Mouse (Mus musculus) kidney, embryonic 16.5 days (tissue): ENCODE measurements around the gene Cttnbp2nl. TPM values are rescaled to one million over a fixed set of nuclear protein-coding genes. Genes with fewer than 3 reads are reported as not detected.

Experiments used
- ATAC-seq: fragments of 200-750 bp; cut with Nextera tagmentation; 2 replicates; pipeline ENCODE4 v1.8.0; 2017; ENCODE audit warnings: moderate TSS enrichment; ENCODE audit not compliant: low FRiP score, low TSS enrichment
- H3K27ac ChIP-seq: fragments of 300-500 bp; sonication (generic); 2 replicates; pipeline ENCODE4 v1.5.1; 2014; ENCODE audit warnings: low read length
- H3K27me3 ChIP-seq: fragments of 300-500 bp; sonication (generic); 2 replicates; pipeline ENCODE4 v1.6.1; 2014; ENCODE audit warnings: low read length, control low read depth, mixed read lengths; ENCODE audit not compliant: insufficient read depth
- H3K36me3 ChIP-seq: fragments of 300-500 bp; sonication (generic); 2 replicates; pipeline ENCODE4 v1.6.1; 2014; ENCODE audit warnings: low read length, control low read depth, mixed read lengths; ENCODE audit not compliant: insufficient read depth
- H3K4me1 ChIP-seq: fragments of 300-500 bp; sonication (generic); 2 replicates; pipeline ENCODE4 v1.6.1; 2014; ENCODE audit warnings: low read length, control low read depth, mixed read lengths; ENCODE audit not compliant: insufficient read depth
- H3K4me2 ChIP-seq: fragments of 300-500 bp; sonication (generic); replicated peaks from 2 replicates; pipeline ENCODE4 v1.6.1; 2014; ENCODE audit warnings: low read depth, low read length
- H3K4me3 ChIP-seq: fragments of 300-500 bp; sonication (generic); 2 replicates; pipeline ENCODE4 v1.5.1; 2014; ENCODE audit warnings: mild to moderate bottlenecking, low read length
- H3K9ac ChIP-seq: fragments of 300-500 bp; sonication (generic); replicated peaks from 2 replicates; pipeline ENCODE4 v1.6.1; 2014; ENCODE audit warnings: low read length
- H3K9me3 ChIP-seq: fragments of 300-500 bp; sonication (generic); 2 replicates; pipeline ENCODE4 v1.6.1; 2016; ENCODE audit warnings: low read length, control low read depth
- WGBS: fragments of 180-500 bp; shearing (Covaris S2); extraction: QIAGEN DNeasy Blood & Tissue Kit; methylation state at CpG from one replicate; pipeline ENCODE4 v1.1.7; 2014; 5-methylcytosine and 5-hydroxymethylcytosine counted together
- polyA plus RNA-seq: library from polyadenylated mRNA; unstranded; fragments of >200 nt; fragmentation: Nextera tagmentation; extraction: Ambion mirVana; gene quantifications from 2 replicates; pipeline ENCODE4 v1.2.1, GENCODE M21; 2015

The Cttnbp2nl gene
- polyA plus RNA-seq, 1 experiment from 2014 or later, result 28.6 TPM

DNA sequence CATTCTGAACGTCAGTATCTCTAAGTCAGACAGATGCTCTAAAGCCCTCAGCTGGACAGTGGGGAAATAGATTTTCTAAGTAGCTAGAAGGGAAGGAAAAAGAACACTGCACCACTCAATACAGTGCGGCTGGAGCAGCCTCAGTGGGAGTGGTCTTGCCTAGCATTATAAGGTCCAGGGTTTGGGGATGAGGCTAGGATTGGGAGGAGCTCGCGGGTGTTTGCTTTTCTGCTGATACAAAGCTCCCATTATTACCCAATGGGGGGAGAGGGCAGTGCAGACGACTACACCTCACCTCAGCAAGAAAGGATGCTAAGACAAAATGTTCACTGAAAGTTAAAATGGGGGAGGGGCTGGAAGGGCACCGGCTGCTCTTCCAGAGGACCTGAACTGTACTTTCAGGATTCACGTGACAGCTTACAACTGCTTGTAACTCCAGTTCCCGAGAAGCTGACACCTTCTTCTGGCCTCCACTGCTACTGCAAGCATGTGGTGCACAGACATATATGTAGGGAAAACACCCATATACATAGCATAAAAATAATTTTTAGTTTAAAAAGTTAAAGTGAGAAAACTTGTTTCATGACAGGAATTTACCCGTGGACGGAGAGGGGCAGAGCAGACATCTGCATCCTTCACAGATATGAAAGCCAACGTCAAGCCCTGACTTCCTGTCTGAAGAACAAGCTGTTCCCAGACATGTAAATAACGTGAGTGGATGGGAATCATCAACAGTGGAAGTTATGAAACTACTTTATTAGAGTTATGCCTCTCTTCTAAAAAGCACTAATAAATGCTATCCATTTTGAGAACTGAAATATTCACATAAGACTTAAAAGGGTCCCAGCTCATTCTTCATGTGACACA, 32.9 kb downstream of the Cttnbp2nl start:
- Histone ChIP-seq H3K27ac (peak overlapping the region; percentile 7; the same call in 1 of the 2 replicates), H3K4me3 (no peak overlapping the region), H3K27me3 (no peaks in the 10 kb centered on the region), H3K9ac (no peak overlapping the region), H3K9me3 (no peaks in the 10 kb centered on the region), H3K36me3 (no peaks in the 10 kb centered on the region), H3K4me1 (peaks cover 6% of the 10 kb centered on the region; the same call in 1 of the 2 replicates), H3K4me2 (no peak overlapping the region)
- WGBS, result 50% methylated on average over 12 of the region's 12 CpGs
- peak; percentile 32; the same call in 1 of the 2 replicates for ATAC-seq

GRCm38 (mm10) chr3:105018783-105019105, 34.2 kb downstream of the Cttnbp2nl start:
- Histone ChIP-seq H3K27ac (peak overlapping the region; percentile 43), H3K4me3 (no peak overlapping the region), H3K4me1 (peaks cover 6% of the 10 kb centered on the region; the same call in 1 of the 2 replicates), H3K9me3 (no peaks in the 10 kb centered on the region), H3K27me3 (no peaks in the 10 kb centered on the region), H3K9ac (no peak overlapping the region), H3K36me3 (no peaks in the 10 kb centered on the region), H3K4me2 (no peak overlapping the region)
- WGBS, result 82% methylated on average over 6 of the region's 6 CpGs
- no peak for ATAC-seq

DNA sequence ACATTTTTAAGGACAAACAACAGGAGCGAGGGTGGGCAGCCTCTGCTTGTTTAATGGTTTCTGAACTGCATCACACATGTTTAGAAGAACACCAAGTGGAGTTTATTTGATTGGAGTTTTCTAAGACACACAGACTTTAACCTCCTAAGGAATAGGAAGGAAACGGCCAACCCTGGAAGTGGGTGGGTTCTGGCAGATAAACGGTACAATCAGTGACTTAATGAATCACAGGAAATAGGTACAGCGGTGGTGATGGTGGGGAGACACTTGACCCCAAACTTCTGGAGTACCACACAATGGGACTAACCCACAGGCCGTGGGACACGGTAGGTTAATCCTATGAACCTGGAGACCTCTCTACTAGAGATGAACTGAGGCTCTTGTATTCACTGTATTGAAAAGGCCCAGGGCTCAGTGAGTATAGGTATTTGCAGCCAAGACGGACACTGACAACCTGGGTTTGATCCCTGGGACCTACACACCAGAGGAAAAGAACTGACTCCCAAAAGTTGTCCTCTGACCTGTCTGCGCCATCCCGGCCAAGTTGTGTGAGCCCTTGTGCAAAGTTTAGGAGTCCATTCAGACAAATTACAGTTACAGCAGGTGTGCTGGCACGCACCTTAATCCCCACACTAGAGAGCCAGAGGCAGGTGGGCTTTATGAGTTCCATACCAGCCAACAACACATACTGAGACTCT, 34.7 kb downstream of the Cttnbp2nl start:
- peak overlapping the region; percentile 43 for H3K27ac ChIP-seq
- ATAC-seq, result peak; percentile 62; the same call in 1 of the 2 replicates
- H3K9ac ChIP-seq, result no peak overlapping the region
- H3K4me3 ChIP-seq, result no peak overlapping the region
- WGBS, result 77% methylated on average over 10 of the region's 10 CpGs
- no peaks in the 10 kb centered on the region for H3K9me3 ChIP-seq
- H3K36me3 ChIP-seq, result no peaks in the 10 kb centered on the region
- H3K4me1 ChIP-seq, result peaks cover 6% of the 10 kb centered on the region; the same call in 1 of the 2 replicates
- H3K27me3 ChIP-seq, result no peaks in the 10 kb centered on the region
- H3K4me2 ChIP-seq, result no peak overlapping the region

- peaks cover 2% of the 10 kb centered on the region; the same call in 1 of the 2 replicates for H3K4me1 ChIP-seq
- H3K9ac ChIP-seq, result no peak overlapping the region
- H3K4me2 ChIP-seq, result no peak overlapping the region
- peak overlapping the region; percentile 35 for H3K27ac ChIP-seq
- 85% methylated on average over 8 of the region's 8 CpGs for WGBS
- H3K36me3 ChIP-seq, result no peaks in the 10 kb centered on the region
- no peaks in the 10 kb centered on the region for H3K9me3 ChIP-seq
- H3K4me3 ChIP-seq, result no peak overlapping the region
- H3K27me3 ChIP-seq, result no peaks in the 10 kb centered on the region
- ATAC-seq, result no peak
These were observed 35.6 kb downstream of the Cttnbp2nl start for GRCm38 (mm10) chr3:105017314-105017713.

DNA sequence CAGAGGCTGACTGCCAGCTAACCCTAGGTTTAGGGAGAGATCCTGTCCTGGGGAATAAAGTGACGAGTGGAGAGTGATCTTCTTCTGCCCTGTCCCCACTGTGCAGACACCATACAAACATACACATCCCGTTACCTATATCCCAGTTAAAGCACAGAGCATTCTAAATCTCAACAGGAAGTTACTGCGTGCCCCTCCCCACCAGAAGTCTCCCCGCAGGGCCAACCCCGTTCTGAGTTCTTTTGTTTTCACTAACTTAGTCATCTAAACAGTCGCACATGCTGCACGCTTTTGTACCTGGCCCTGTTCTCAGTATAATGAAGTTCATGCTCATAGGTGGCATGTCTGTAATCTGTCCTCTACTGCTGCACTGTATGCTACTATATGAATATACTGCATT, 36.7 kb downstream of the Cttnbp2nl start:
- ATAC-seq, result no peak
- no peaks in the 10 kb centered on the region; the same call in 1 of the 2 replicates for H3K4me1 ChIP-seq
- 75% methylated on average over 7 of the region's 7 CpGs for WGBS

GRCm38 (mm10) chr3:105014908-105015307, 38.0 kb downstream of the Cttnbp2nl start:
- H3K9ac ChIP-seq, result no peak overlapping the region
- H3K4me3 ChIP-seq, result no peak overlapping the region
- 85% methylated on average over 2 of the region's 2 CpGs for WGBS
- ATAC-seq, result no peak
- H3K9me3 ChIP-seq, result no peaks in the 10 kb centered on the region
- no peak overlapping the region for H3K27ac ChIP-seq
- H3K36me3 ChIP-seq, result peaks cover 10% of the 10 kb centered on the region; the same call in 1 of the 2 replicates
- no peaks in the 10 kb centered on the region; the same call in 1 of the 2 replicates for H3K4me1 ChIP-seq
- no peak overlapping the region for H3K4me2 ChIP-seq
- no peaks in the 10 kb centered on the region for H3K27me3 ChIP-seq

More for the DNA sequence above, 36.7 kb downstream of the Cttnbp2nl start:
- no peak overlapping the region for H3K4me3 ChIP-seq
- H3K27me3 ChIP-seq, result no peaks in the 10 kb centered on the region
- no peaks in the 10 kb centered on the region for H3K36me3 ChIP-seq
- H3K9ac ChIP-seq, result no peak overlapping the region
- H3K27ac ChIP-seq, result 0 out of 2 replicates have a peak overlapping the region, but pooled peaks have one; percentile 19
- H3K4me2 ChIP-seq, result no peak overlapping the region
- no peaks in the 10 kb centered on the region for H3K9me3 ChIP-seq

GRCm38 (mm10) chr3:105012696-105013313, 40.1 kb downstream of the Cttnbp2nl start:
- Histone ChIP-seq H3K4me3 (no peak overlapping the region), H3K27me3 (no peaks in the 10 kb centered on the region), H3K4me2 (no peak overlapping the region), H3K9ac (no peak overlapping the region), H3K4me1 (no peaks in the 10 kb centered on the region), H3K27ac (no peak overlapping the region), H3K36me3 (peaks cover 26% of the 10 kb centered on the region), H3K9me3 (no peaks in the 10 kb centered on the region)
- ATAC-seq, result no peak
- WGBS, result 88% methylated on average over 7 of the region's 7 CpGs

- no peaks in the 10 kb centered on the region for H3K4me1 ChIP-seq
- no peak for ATAC-seq
- H3K4me2 ChIP-seq, result no peak overlapping the region
- H3K9me3 ChIP-seq, result no peaks in the 10 kb centered on the region
- H3K4me3 ChIP-seq, result no peak overlapping the region
- no peak overlapping the region for H3K9ac ChIP-seq
- no peaks in the 10 kb centered on the region for H3K27me3 ChIP-seq
- peaks cover 35% of the 10 kb centered on the region for H3K36me3 ChIP-seq
- H3K27ac ChIP-seq, result no peak overlapping the region
- WGBS, result 86% methylated on average over 5 of the region's 5 CpGs
These were observed 41.1 kb downstream of the Cttnbp2nl start for GRCm38 (mm10) chr3:105011883-105012282.

- H3K4me3 ChIP-seq, result no peak overlapping the region
- no peaks in the 10 kb centered on the region for H3K4me1 ChIP-seq
- no peak overlapping the region for H3K4me2 ChIP-seq
- H3K27ac ChIP-seq, result no peak overlapping the region
- 74% methylated on average over 11 of the region's 11 CpGs for WGBS
- peaks cover 38% of the 10 kb centered on the region for H3K36me3 ChIP-seq
- no peaks in the 10 kb centered on the region for H3K9me3 ChIP-seq
- no peaks in the 10 kb centered on the region for H3K27me3 ChIP-seq
- 0 out of 2 replicates have a peak, but pooled peaks have one; percentile 51 for ATAC-seq
- H3K9ac ChIP-seq, result no peak overlapping the region
These were observed 42.1 kb downstream of the Cttnbp2nl start for GRCm38 (mm10) chr3:105010681-105011339.
